Mouse (Mus musculus) heart, postnatal 0 days (tissue): ENCODE results near the gene Smtnl1. TPM values are rescaled to one million over a fixed set of nuclear protein-coding genes. Genes with fewer than 3 reads are reported as not detected.

Source experiments
- ATAC-seq: fragments of 200-750 bp; cut with Nextera tagmentation; 2 replicates; pipeline ENCODE4 v1.8.0; 2017; ENCODE audit warnings: low read depth, moderate number of reproducible peaks, moderate library complexity; ENCODE audit not compliant: insufficient read depth
- DNase-seq: peaks from one replicate; pipeline ENCODE4 v3.0.0-alpha.2; 2016; ENCODE audit warnings: low spot score
- H3K27ac ChIP-seq: fragments of 300-500 bp; sonication (generic); 2 replicates; pipeline ENCODE4 v1.5.1; 2014; ENCODE audit warnings: low read depth, mild to moderate bottlenecking
- H3K27me3 ChIP-seq: fragments of 300-500 bp; sonication (generic); 2 replicates; pipeline ENCODE4 v1.6.1; 2014; ENCODE audit warnings: low read length, mixed read lengths; ENCODE audit not compliant: control insufficient read depth, insufficient read depth
- H3K36me3 ChIP-seq: fragments of 300-500 bp; sonication (generic); replicated peaks from 2 replicates; pipeline ENCODE4 v1.6.1; 2014; ENCODE audit warnings: low read length, mixed read lengths; ENCODE audit not compliant: control insufficient read depth, insufficient read depth
- H3K4me1 ChIP-seq: fragments of 300-500 bp; sonication (generic); 2 replicates; pipeline ENCODE4 v1.6.1; 2014; ENCODE audit warnings: antibody characterized with exemption; ENCODE audit not compliant: control insufficient read depth, insufficient read depth
- H3K4me2 ChIP-seq: fragments of 300-500 bp; sonication (generic); 2 replicates; pipeline ENCODE4 v1.6.1; 2014; ENCODE audit warnings: low read depth, mild to moderate bottlenecking, low read length, moderate library complexity
- H3K4me3 ChIP-seq: fragments of 300-500 bp; sonication (generic); 2 replicates; pipeline ENCODE4 v1.5.1; 2014; ENCODE audit warnings: low read depth, low read length
- H3K9ac ChIP-seq: fragments of 300-500 bp; sonication (generic); replicated peaks from 2 replicates; pipeline ENCODE4 v1.6.1; 2014; ENCODE audit warnings: low read depth, low read length, mixed read lengths
- H3K9me3 ChIP-seq: fragments of 300-500 bp; sonication (generic); replicated peaks from 2 replicates; pipeline ENCODE4 v1.6.1; 2016; ENCODE audit warnings: low read length; ENCODE audit not compliant: control insufficient read depth
- CTCF ChIP-seq: IDR thresholded peaks from 2 replicates; pipeline ENCODE4 v1.5.1; 2016; ENCODE audit warnings: antibody characterized with exemption, control low read depth, low read depth
- EP300 ChIP-seq: IDR thresholded peaks from 2 replicates; pipeline ENCODE4 v1.6.1; 2016; ENCODE audit warnings: antibody characterized with exemption, low read depth
- WGBS: fragments of 180-500 bp; shearing (Covaris S2); extraction: QIAGEN DNeasy Blood & Tissue Kit; methylation state at CpG from one replicate; pipeline ENCODE4 v1.1.7; 2014; 5-methylcytosine and 5-hydroxymethylcytosine counted together
- polyA plus RNA-seq: library from polyadenylated mRNA; unstranded; fragments of >200 nt; fragmentation: Nextera tagmentation; extraction: Ambion mirVana; gene quantifications from 2 replicates; pipeline ENCODE4 v1.2.1, GENCODE M21; 2015
- total RNA-seq: library from RNA; depleted of rRNA; stranded (reverse); fragments of >200 nt; gene quantifications from 2 replicates; pipeline ENCODE4 v1.2.3, GENCODE M21; 2014; ENCODE audit warnings: low replicate concordance

The Smtnl1 gene
- total and polyA plus RNA-seq, 2 experiments from 2014 or later = 0.12 TPM; not detected in 1

GRCm38 (mm10) chr2:84798493-84798921, 23.9 kb downstream of the Smtnl1 start, which contains the start of gene Ube2l6:
Gene Ube2l6, plus strand, starts transcription at chr2:84798828.
- Histone ChIP-seq H3K9ac (peak within 1 kb of the TSS; percentile 50), H3K9me3 (peaks cover 3% of the 10 kb centered on the region; the same call in 1 of the 2 replicates), H3K4me3 (peak within 1 kb of the TSS; percentile 64), H3K27ac (peak within 1 kb of the TSS; percentile 75), H3K27me3 (no peaks in the 10 kb centered on the region), H3K36me3 (0 out of 2 replicates have a peak, but pooled peaks cover 5% of the 10 kb centered on the region), H3K4me2 (peak within 1 kb of the TSS; percentile 94), H3K4me1 (no peaks in the 10 kb centered on the region)
- no peak for TF ChIP-seq CTCF
- no peak for TF ChIP-seq EP300
- under 1% methylated on average over 21 of the region's 21 CpGs for WGBS
- peak; percentile 64 for ATAC-seq
- peak; percentile 71 for DNase-seq

- Histone ChIP-seq H3K4me2 (peak overlapping the region; percentile 94), H3K4me1 (no peaks in the 10 kb centered on the region), H3K27me3 (no peaks in the 10 kb centered on the region), H3K36me3 (0 out of 2 replicates have a peak, but pooled peaks cover 3% of the 10 kb centered on the region), H3K4me3 (peak overlapping the region; percentile 64), H3K27ac (peak overlapping the region; percentile 75), H3K9me3 (peaks cover 3% of the 10 kb centered on the region; the same call in 1 of the 2 replicates), H3K9ac (peak overlapping the region; percentile 50)
- 11% methylated on average over 13 of the region's 13 CpGs for WGBS
- DNase-seq (peak; percentile 65), ATAC-seq (peak; percentile 40)
- TF ChIP-seq EP300 (no peak), CTCF (peak; percentile 86)
Observed at GRCm38 (mm10) chr2:84797833-84798492, 24.5 kb downstream of the Smtnl1 start.

- Histone ChIP-seq H3K27ac (no peak overlapping the region), H3K4me1 (no peaks in the 10 kb centered on the region), H3K36me3 (no peaks in the 10 kb centered on the region), H3K4me3 (no peak overlapping the region), H3K9ac (no peak overlapping the region), H3K9me3 (peaks cover 3% of the 10 kb centered on the region; the same call in 1 of the 2 replicates), H3K4me2 (no peak overlapping the region), H3K27me3 (no peaks in the 10 kb centered on the region)
- WGBS = 77% methylated on average over 3 of the region's 3 CpGs
- DNase-seq = no peak
- TF ChIP-seq CTCF (no peak), EP300 (no peak)
- ATAC-seq = no peak
Observed at GRCm38 (mm10) chr2:84793871-84794270, 28.6 kb downstream of the Smtnl1 start.

- Histone ChIP-seq H3K4me2 (no peak overlapping the region), H3K27ac (no peak overlapping the region), H3K9ac (no peak overlapping the region), H3K9me3 (peaks cover 3% of the 10 kb centered on the region; the same call in 1 of the 2 replicates), H3K36me3 (no peaks in the 10 kb centered on the region), H3K4me1 (no peaks in the 10 kb centered on the region), H3K4me3 (no peak overlapping the region), H3K27me3 (no peaks in the 10 kb centered on the region)
- TF ChIP-seq EP300 = no peak
- TF ChIP-seq CTCF = no peak
- DNase-seq = no peak
- ATAC-seq = no peak
- WGBS = 86% methylated on average over 3 of the region's 3 CpGs
Observed at GRCm38 (mm10) chr2:84793154-84793553, 29.3 kb downstream of the Smtnl1 start.

GRCm38 (mm10) chr2:84792516-84792915, 29.9 kb downstream of the Smtnl1 start:
- Histone ChIP-seq H3K4me3 (no peak overlapping the region), H3K9ac (no peak overlapping the region), H3K4me2 (no peak overlapping the region), H3K4me1 (no peaks in the 10 kb centered on the region), H3K9me3 (peaks cover 3% of the 10 kb centered on the region; the same call in 1 of the 2 replicates), H3K27ac (no peak overlapping the region), H3K36me3 (no peaks in the 10 kb centered on the region), H3K27me3 (no peaks in the 10 kb centered on the region)
- 30% methylated on average over 3 of the region's 3 CpGs for WGBS
- TF ChIP-seq EP300 = no peak
- TF ChIP-seq CTCF = no peak
- DNase-seq = peak; percentile 48
- peak; percentile 69; the same call in 1 of the 2 replicates for ATAC-seq
